Mouse (Mus musculus) kidney, adult 2 months (tissue): ENCODE results near the gene Anks6. TPM values are rescaled to one million over a fixed set of nuclear protein-coding genes. Genes with fewer than 3 reads are reported as not detected.

Source experiments
- DNase-seq: peaks from one replicate; pipeline ENCODE4 v3.0.0; 2021
- H3K27ac ChIP-seq: fragments of 200-500 bp; 2 replicates; pipeline ENCODE4 v1.5.1; 2012; ENCODE audit warnings: low read depth, low read length, control low read depth, inconsistent platforms; ENCODE audit not compliant: insufficient read depth
- H3K27me3 ChIP-seq: fragments of 200-500 bp; replicated peaks from 2 replicates; pipeline ENCODE4 v1.6.1; 2012; ENCODE audit warnings: mild to moderate bottlenecking, moderate library complexity, low read length, inconsistent platforms; ENCODE audit not compliant: control insufficient read depth, insufficient read depth
- H3K36me3 ChIP-seq: fragments of 200-500 bp; 2 replicates; pipeline ENCODE4 v1.6.1; 2012; ENCODE audit warnings: mild to moderate bottlenecking, moderate library complexity, low read length, inconsistent platforms; ENCODE audit not compliant: control insufficient read depth, insufficient read depth
- H3K4me1 ChIP-seq: fragments of 200-500 bp; 2 replicates; pipeline ENCODE4 v1.6.1; 2011; ENCODE audit warnings: low read length; ENCODE audit not compliant: control insufficient read depth, insufficient read depth
- H3K4me3 ChIP-seq: fragments of 200-500 bp; 2 replicates; pipeline ENCODE4 v1.5.1; 2011; ENCODE audit warnings: mild to moderate bottlenecking, low read depth, low read length, control low read depth; ENCODE audit not compliant: insufficient read depth
- CTCF ChIP-seq: fragments of 200-500 bp; conservative IDR thresholded peaks from 2 replicates; pipeline ENCODE4 v1.5.1; 2011; ENCODE audit warnings: low read depth, mild to moderate bottlenecking, control low read depth, low read length, moderate library complexity, mixed read lengths; ENCODE audit not compliant: insufficient read depth, insufficient read length
- POLR2A ChIP-seq: fragments of 200-500 bp; IDR thresholded peaks from one replicate; pipeline ENCODE4 v1.6.1; 2011; ENCODE audit warnings: low read depth, low read length, control low read depth
- WGBS: fragments of 180-500 bp; shearing (Covaris S2); methylation state at CpG from one replicate; pipeline ENCODE4 v1.1.7; 2018; 5-methylcytosine and 5-hydroxymethylcytosine counted together
- polyA plus RNA-seq: library from polyadenylated mRNA; depleted of rRNA; stranded (reverse); fragments of >200 nt; gene quantifications from 2 replicates; pipeline ENCODE4 v1.2.3, GENCODE M21; 2012

The Anks6 gene
- polyA plus RNA-seq, 1 experiment: 16.1 TPM

DNA sequence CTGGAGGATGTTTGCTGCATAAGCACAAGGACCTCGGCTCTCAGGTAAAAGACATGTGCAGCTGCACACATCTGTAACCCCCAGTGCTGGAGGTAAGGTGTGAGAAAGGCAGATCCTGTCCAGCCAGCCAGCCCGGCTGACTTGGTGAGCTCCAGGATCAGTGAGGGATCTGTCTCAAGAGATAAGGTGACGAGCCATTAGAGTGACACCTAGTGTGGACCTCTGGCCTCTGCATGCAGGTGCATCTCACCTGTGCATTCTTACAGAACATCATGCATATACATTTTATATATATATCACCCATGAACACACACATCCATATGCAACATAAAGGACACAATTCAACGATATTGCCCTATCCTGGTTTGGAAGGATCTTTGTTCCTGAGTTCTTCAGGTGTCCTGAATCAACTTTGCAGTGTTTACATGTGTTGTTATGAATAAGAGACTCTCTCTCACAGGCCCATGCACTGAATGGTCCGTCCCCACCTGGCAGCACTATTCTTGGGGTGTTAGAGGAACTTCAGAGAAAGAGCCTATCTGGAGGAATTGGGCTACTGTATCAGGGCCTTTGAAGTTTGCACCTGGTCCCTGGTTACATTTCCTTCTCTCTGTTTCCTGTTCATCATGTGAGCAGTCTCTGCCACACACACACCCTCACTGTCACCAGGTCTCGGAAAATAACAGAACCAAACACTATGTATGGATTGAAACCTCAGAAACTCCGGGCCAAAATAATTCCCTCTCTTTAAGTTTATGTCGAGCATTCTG lies 56.4 kb downstream of the Anks6 start:
- H3K27me3 ChIP-seq: no peaks in the 10 kb centered on the region
- no peak for DNase-seq
- no peaks in the 10 kb centered on the region for H3K36me3 ChIP-seq
- TF ChIP-seq POLR2A (no peak), CTCF (peak; percentile 61)
- H3K4me1 ChIP-seq: no peaks in the 10 kb centered on the region
- H3K27ac ChIP-seq: no peak overlapping the region
- H3K4me3 ChIP-seq: no peak overlapping the region
- WGBS: 61% methylated on average over 8 of the region's 8 CpGs

DNA sequence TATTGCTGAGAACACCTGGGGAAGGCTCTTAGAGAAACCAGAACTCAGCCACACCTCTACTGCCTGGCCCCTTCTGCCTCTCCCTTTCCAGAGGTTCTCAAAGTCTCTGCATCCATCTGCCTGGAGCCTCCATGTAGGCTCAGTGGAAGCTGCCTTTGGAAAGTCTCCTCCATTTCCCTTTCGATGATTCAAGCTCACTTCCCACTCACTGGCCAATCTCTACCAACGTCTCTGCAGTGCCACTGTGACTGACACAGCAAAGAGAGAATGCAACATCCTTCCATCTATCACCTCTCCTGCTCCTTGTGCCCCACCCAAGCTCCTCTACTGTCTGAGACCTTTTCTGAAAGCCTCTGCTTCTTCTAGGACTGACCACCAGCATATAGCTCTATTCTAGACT lies 59.3 kb downstream of the Anks6 start:
- TF ChIP-seq CTCF: no peak
- no peak for TF ChIP-seq POLR2A
- Histone ChIP-seq H3K36me3 (no peaks in the 10 kb centered on the region), H3K4me3 (no peak overlapping the region), H3K27me3 (no peaks in the 10 kb centered on the region), H3K27ac (no peak overlapping the region), H3K4me1 (no peaks in the 10 kb centered on the region)
- WGBS: 83% methylated on average over 2 of the region's 2 CpGs
- no peak for DNase-seq

DNA sequence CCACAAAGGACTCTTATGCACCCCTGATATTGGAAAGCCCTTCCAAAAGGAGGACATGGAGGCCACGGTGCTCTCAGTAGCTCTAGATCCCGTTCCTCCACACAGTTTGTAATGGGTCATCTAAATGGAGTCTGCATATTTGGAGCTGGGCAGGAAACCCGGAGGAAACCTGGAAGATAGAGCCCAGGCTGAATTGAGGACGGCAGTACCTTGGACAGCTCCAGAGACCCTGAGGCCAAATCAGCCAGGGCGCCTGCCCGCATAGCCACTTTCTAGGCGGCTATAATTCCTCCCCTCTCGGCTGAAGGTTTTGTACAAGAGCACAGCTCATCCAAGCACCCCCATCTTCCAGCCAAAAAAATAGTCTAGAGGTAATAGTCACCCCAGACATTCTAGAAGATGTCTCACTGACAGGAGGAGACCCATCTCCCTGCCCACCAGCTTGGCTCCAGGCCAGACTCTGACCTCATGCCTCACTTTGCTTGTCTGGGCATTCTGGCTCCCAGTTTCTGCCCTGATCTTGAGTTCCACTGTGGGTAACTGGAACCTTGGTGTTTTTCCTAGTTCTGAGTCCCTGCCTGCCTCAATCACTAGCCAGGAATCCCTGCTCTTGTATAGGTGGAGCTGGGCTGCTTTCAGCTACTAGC lies 64.3 kb downstream of the Anks6 start:
- no peak for TF ChIP-seq CTCF
- no peak for TF ChIP-seq POLR2A
- Histone ChIP-seq H3K36me3 (no peaks in the 10 kb centered on the region), H3K4me1 (no peaks in the 10 kb centered on the region), H3K27me3 (no peaks in the 10 kb centered on the region; the same call in 1 of the 2 replicates), H3K27ac (no peak overlapping the region), H3K4me3 (no peak overlapping the region)
- WGBS: 6% methylated on average over 8 of the region's 8 CpGs
- peak; percentile 29 for DNase-seq

DNA sequence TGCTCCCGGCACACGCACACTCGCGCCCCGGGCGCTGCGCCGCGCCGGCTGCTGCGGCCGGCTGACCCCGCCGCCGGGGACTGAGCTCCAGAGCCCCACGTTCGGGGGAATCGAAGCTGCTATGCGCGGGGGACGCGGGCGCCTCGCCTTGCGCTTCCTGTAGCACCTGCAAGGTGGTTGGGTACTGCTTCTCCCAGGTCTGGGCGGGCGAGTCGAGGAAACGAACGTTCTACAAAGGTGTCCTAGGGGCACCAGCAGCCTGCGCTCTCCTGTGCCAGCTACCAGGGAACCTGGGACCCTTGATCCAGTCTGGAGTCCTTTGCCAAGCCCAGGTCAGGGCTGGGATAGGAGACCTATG lies 65.3 kb downstream of the Anks6 start:
- Histone ChIP-seq H3K4me3 (0 out of 2 replicates have a peak overlapping the region, but pooled peaks have one; percentile 18), H3K36me3 (no peaks in the 10 kb centered on the region), H3K4me1 (no peaks in the 10 kb centered on the region), H3K27ac (no peak overlapping the region), H3K27me3 (no peaks in the 10 kb centered on the region; the same call in 1 of the 2 replicates)
- TF ChIP-seq POLR2A (no peak), CTCF (no peak)
- no peak for DNase-seq
- 1% methylated on average over 30 of the region's 31 CpGs for WGBS

DNA sequence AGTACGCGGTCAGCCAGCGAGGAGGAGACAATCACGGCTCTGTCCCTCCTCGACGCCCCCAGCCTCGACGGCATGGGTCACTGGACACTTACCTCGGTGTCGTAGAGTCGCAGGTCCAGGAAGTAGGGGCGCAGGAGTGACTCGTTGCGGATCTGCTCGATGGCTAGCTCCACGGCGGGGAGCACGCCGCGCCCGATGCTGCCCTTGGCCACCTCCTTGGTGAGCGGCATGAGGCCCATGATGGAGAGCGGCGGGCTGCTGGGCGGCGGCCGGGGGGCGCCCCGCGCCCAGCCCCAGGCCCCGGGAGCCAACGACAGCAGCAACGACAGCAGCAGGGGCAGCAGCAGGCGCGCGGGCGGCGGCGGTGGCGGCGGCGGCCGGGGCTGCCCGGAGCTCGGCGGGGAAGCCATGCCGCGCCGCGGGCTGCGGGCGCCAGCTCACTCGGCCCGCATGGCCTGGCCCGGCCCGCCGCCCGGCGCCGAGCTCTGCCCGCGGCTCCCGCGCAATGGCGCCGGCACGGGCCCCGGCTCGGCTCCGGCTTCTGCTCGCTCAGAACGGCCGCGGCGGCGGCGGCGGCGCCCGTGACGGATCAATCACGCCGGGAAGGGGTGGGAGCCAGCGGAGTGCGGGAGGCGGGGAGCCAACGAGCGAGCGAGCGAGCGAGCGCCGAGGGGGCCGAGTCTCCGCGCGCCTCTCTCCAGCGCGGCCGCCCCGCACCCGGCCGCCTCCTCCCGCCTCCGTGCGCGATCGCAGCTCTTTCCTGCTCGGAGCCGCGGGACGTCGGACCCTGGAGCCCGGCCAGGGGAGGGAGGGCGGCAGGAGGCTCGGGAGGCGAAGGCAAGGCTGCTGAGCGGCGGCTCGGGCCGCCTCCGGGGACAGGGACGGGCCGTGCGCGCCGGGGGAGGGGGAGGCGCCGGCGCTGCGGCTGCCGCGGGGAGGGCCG lies 65.9 kb downstream of the Anks6 start, which contains the start of gene Gabbr2:
TSS of gene Gabbr2 (minus strand) at position 858 of the 943 bp plus-strand sequence.
- Histone ChIP-seq H3K4me1 (no peaks in the 10 kb centered on the region), H3K4me3 (peak within 1 kb of the TSS; percentile 18; the same call in 1 of the 2 replicates), H3K27me3 (no peaks in the 10 kb centered on the region; the same call in 1 of the 2 replicates), H3K36me3 (no peaks in the 10 kb centered on the region), H3K27ac (no peak within 1 kb of the TSS)
- peak; percentile 22 for DNase-seq
- 7% methylated on average over 119 of the region's 134 CpGs for WGBS
- TF ChIP-seq POLR2A (no peak), CTCF (no peak)

DNA sequence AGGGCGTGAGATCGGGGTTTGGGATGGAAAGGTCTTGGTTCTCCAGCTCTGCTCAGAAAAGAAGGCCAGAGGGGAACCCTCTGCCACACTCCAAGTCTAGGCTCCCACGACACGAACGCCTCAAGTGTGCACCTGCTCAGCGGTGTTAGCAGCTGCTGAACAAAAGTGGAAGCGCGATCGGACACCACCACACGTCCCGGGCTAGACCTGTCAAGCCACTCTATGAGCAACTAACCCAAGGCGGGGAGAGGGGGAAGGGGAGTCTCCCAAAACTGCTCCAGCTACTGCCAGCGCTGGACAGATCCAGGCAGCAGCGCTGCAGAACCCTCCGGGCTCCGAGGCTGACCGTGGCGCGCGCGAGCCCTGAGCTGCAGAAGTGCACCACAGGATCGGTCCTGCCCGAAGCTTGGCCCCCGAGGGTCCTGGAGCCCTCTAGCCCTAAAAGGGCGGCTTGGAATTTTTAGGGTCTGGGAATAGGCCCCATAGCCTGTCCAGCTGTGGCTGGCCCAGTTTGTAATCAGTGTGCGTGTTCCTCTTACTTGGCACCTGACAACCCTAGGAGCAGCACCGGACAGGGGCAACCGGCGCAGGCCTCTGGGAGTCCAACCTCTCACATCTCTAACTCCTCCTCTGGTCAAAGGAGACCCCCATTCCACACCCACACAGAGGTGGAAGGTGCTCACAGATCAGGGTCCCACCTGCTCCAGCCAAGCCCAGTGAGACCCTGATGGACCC lies 66.8 kb downstream of the Anks6 start:
- no peaks in the 10 kb centered on the region for H3K36me3 ChIP-seq
- DNase-seq: peak; percentile 10
- H3K27ac ChIP-seq: no peak overlapping the region
- no peak overlapping the region for H3K4me3 ChIP-seq
- no peaks in the 10 kb centered on the region; the same call in 1 of the 2 replicates for H3K27me3 ChIP-seq
- no peaks in the 10 kb centered on the region for H3K4me1 ChIP-seq
- WGBS: 4% methylated on average over 29 of the region's 29 CpGs
- TF ChIP-seq CTCF (no peak), POLR2A (no peak)
